Mouse (Mus musculus): ENCODE results near the gene Npm1.

DNA sequence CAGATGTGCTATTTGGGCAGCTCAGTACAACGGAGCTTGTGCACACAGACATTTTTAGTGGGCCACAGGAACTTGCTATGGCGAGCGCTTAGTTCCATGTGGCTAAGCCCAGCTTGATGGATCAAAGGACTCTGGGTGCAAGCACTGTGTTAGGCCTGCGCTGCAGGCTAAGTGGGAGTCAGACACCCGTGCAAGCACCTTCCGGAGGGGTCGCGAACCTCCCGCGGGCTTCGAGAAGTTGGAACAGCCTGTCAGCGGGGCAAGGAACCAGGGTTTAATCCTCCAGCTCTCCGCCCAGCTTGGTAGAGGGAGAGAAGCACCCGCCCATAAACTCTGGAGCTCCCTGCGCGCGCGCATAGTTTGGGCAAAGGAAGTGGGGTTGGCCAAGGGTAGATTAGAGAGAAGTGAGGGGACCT lies 17.7 kb upstream of the Npm1 start:
- TF ChIP-seq ZNF384 (IDR thresholded peaks at IDR 0.05; ENCODE audit: low read depth, low read length), result no peak
- no peak for TF ChIP-seq HCFC1 (IDR thresholded peaks at IDR 0.05; ENCODE audit: borderline replicate concordance, insufficient read depth, low read length)
- no peak for TF ChIP-seq ZC3H11A (IDR thresholded peaks at IDR 0.05; ENCODE audit: borderline replicate concordance, low read depth, low read length)
- TF ChIP-seq MAFK (IDR thresholded peaks at IDR 0.05; ENCODE audit: insufficient read depth, low read depth, low read length), result no peak
- TF ChIP-seq CHD2 (IDR thresholded peaks at IDR 0.05; ENCODE audit: low read depth, low read length), result no peak

All from ES-E14 (cell line).